Mouse (Mus musculus) MEL (cell line): ENCODE results near the gene Prkce.

Experiments
- GATA1 ChIP-seq: IDR thresholded peaks from 2 replicates; pipeline ENCODE4 v1.6.1; 2011; ENCODE audit warnings: low read depth, low read length, improper control_type of control experiment
- NRF1 ChIP-seq: IDR thresholded peaks from 2 replicates; pipeline ENCODE4 v1.6.1; 2014; ENCODE audit warnings: low read depth, mild to moderate bottlenecking, inconsistent platforms, low read length, improper control_type of control experiment, moderate library complexity; ENCODE audit not compliant: poor library complexity, insufficient read depth, severe bottlenecking
- SIN3A ChIP-seq: IDR thresholded peaks from 2 replicates; pipeline ENCODE4 v1.6.1; 2012; ENCODE audit warnings: low read length, improper control_type of control experiment, inconsistent platforms
- UBTF ChIP-seq: IDR thresholded peaks from 2 replicates; pipeline ENCODE4 v1.6.1; 2012; ENCODE audit warnings: low read depth, mild to moderate bottlenecking, inconsistent platforms, low read length, improper control_type of control experiment, moderate library complexity, borderline replicate concordance; ENCODE audit not compliant: insufficient read depth
- ZNF384 ChIP-seq: IDR thresholded peaks from 2 replicates; pipeline ENCODE4 v1.6.1; 2012; ENCODE audit warnings: low read depth, mild to moderate bottlenecking, inconsistent platforms, low read length, improper control_type of control experiment

DNA sequence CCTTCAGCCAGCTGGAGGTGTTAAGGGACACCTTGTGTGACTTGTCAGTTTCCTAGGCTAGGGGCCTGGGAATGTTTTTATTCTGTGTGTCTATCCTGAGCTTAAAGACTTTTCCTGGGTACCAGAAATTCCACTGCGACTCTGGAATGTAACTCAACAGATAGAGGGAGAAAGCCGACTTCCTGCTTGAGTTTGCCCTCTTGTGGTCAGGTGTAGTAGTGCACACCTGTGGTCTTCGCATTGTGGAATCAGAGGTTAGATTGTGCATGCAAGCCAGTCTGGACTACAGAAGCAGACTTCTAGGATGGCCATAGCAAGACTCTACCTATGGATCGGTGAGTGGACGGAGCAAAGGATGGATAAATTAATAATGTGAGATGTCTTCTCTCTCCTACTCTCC is 304.1 kb downstream of the Prkce start:
- TF ChIP-seq UBTF (no peak), ZNF384 (no peak), GATA1 (no peak), SIN3A (no peak), NRF1 (no peak)
